Mouse (Mus musculus) kidney, postnatal 10 days (tissue): ENCODE results near the gene Draxin.

Source experiments
- DNase-seq: peaks from one replicate; pipeline ENCODE4 v3.0.0; 2021; ENCODE audit warnings: mixed read lengths

The Draxin gene

GRCm38 (mm10) chr4:148112519-148112918 lies 18.0 kb downstream of the Draxin start:
- no peak for DNase-seq

GRCm38 (mm10) chr4:148109215-148109614 lies 21.3 kb downstream of the Draxin start:
- DNase-seq = no peak

- no peak for DNase-seq
These were observed 21.9 kb downstream of the Draxin start for GRCm38 (mm10) chr4:148108565-148109100.

DNA sequence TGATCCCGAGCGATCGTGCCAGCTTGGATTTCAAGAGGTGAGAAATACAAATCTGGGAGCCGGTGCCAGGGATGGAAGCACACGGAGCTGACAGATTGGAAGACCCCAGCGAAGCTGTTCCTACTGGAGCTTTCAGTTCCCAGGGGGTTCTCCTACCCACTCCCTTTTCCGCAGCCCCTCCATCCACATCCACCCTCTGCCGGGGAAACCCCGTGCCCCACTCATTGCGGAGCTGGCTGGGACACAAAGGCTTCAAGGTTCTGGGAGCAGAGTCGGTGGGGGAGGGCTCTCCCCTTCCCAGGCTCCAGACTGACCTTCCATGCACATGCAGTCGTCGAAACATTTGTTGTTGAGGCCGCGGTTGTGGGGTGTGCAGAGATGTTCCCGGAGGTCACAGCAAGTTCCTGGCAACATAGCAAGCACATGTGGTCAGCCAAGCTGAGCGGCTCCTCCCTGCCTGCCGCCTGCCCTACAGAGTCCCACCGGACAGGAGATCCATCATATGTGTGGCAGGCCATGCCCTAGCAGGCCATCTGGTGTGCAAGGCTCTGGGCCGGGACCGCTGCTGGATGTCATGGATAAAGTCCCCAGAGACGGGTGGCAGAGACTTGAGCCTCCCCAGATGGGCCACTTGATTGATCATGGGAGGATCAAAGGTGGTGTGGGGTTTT lies 22.7 kb downstream of the Draxin start:
- no peak for DNase-seq

- no peak for DNase-seq
These were observed 26.4 kb downstream of the Draxin start for GRCm38 (mm10) chr4:148104146-148104545.

DNA sequence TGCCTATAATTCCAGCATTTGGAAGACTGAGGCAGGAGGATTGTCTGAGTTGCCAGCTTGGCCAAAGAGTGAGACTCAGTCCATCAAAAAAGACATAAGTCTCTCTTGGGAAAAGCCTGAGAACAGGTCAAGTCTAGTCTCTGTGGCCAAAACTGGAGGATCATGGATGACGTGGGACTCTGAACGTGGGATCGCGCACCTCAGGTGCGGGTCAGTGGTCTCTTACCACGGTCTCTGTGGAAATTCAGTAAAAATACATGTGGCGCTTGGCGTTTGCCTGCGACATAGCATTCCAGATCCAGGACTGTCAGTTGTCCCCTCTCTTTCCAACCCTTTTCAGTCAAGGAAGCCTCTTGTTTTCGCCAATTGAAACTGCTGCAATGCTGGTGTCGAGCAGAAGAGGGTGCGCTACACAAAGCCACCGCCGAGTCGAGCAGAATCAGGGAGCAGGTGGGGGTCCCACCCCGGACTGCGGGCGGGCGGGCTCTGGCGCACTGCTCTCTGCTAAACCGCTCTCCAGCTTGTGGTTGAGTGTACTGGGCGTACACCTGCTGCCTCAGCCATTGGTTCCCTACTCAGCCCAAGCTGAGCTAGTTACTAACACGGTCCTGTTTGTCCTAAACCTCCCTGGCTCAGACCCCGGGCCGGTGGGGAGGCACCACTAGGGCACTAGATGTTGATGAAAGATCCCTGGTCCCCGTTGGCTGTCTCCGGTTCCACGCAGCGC lies 28.5 kb downstream of the Draxin start:
- peak; percentile 75 for DNase-seq

DNA sequence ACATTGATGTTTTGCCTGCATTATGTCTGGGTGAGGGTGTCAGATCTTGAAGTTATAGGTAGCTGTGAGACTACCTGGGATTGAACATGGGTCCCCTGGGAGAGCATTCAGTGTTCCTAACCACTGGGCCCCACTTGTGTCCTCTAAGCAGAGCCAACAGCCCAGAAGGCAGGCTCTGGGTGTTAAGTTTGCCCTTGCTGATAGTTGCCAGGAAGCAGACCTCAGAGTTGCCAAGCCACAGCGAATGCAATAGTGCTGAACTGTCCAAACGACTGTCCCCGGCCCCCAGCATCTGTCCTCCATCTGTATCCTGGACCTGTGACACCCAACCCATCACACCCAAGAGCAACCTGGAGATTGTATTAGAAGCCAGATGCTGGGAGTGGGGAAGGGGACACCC lies 31.8 kb downstream of the Draxin start:
- no peak for DNase-seq

GRCm38 (mm10) chr4:148097936-148098335 lies 32.6 kb downstream of the Draxin start:
- DNase-seq = no peak

GRCm38 (mm10) chr4:148095081-148095480 lies 35.4 kb downstream of the Draxin start:
- no peak for DNase-seq

GRCm38 (mm10) chr4:148094161-148094560 lies 36.3 kb downstream of the Draxin start:
- peak; percentile 8 for DNase-seq

DNA sequence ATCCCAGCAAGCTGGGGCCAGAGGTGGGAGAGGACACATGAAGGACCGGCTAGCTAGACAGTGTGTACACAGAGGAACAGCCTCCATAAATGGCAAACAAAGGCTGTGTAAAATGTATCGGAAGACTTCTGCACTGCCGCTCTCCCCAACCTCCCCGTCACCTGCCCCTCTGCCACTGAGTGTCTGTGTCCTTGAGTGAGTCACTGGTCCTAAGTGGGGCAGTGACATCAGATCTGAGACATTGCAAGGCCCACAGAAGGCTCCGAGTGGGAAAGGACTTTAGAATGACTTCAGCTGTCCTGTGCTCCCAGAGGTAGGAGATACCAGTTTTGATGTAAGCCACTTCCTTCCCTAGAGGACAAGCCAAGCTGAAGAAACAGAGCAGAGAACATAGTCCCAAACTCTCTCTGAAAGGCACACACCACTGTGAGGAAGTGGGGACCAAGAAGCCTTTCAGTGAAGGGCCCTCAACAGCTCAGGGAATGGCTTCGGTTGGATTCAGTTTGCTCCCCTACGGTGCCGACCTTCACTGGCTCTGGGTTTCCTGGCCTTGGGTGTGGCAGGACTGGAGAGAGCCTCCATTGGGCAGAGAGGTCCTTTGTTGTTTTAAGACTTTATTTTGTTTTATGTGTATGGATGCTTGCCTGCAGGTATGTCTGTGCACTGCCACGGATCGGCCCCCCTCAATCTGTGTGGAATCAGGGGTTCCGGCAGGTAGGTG lies 37.8 kb downstream of the Draxin start:
- no peak for DNase-seq

- DNase-seq = no peak
These were observed 39.3 kb downstream of the Draxin start for GRCm38 (mm10) chr4:148091181-148091580.

DNA sequence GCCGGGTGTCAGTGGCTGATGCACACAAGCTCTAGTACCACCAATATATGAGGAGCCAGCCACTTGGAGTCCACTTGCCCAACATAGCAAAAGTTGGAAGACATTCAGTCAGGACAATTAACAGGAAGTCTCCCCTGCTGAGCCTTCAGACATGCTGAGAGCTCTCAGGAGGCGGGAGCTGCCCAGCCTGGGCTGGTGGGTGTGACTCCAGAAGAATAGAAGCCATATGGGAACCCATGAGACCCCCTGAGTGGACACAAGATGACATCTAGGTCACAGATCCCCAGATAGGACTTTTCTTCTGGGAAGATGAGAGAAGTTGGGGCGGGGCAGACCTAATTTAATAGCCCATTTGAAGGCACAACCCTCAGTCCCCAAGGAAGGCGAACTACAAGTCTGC lies 41.3 kb downstream of the Draxin start:
- DNase-seq = no peak

GRCm38 (mm10) chr4:148087907-148088527 lies 42.5 kb downstream of the Draxin start, which contains the start of gene Agtrap:
Gene Agtrap, minus strand, starts transcription at chr4:148088031.
- DNase-seq = peak; percentile 98

- DNase-seq = peak; percentile 70
These were observed 43.2 kb downstream of the Draxin start for GRCm38 (mm10) chr4:148087091-148087906.

DNA sequence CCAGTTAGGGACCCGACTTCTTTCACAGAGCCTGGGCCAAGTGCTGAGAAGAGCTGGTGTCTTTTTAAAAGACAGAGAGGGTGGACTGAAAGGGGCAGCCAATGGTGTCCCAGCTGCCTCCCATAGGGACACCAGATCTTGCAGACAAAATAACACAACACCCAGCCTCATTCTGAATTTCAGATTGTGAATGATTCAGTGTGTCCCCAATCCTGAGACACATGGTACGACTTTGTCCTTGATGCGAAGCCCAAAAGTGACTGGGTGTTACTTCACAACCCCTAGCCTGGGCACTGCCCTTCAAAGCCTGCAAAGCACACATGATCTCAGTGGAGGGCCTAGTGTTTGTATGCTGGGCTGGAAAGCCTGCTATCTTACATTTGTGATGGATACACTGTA lies 44.6 kb downstream of the Draxin start:
- DNase-seq = no peak

GRCm38 (mm10) chr4:148085131-148085906 lies 45.2 kb downstream of the Draxin start:
- peak; percentile 34 for DNase-seq

DNA sequence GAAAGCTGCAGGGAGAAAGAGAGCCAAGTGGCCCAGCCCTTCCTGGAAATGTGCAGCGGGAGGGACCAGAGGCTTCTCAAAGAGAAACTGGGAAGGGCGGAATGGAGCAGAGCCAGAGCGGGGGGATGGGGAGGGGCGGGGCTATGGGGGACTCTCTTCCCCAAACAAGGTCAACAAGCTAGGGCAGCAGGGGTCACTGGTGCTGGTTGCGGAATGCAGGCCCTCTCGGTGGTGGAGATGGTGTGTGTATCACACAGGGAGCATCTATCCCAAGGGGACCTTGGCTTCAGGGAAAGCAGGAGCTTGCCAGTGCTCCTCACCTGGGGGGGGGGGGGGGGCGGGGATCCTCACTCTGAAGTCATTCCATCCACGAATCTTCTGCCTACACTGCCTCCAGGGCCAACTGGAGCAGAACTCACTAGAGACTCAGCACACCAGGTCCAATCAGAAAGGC lies 46.2 kb downstream of the Draxin start:
- peak; percentile 78 for DNase-seq

- DNase-seq = peak; percentile 79
These were observed 47.2 kb downstream of the Draxin start for GRCm38 (mm10) chr4:148083176-148083899.
